Mouse (Mus musculus): Measurements from ENCODE around the gene Myo1a. TPM values are rescaled to one million over a fixed set of nuclear protein-coding genes. Genes with fewer than 3 reads are reported as not detected.

Myo1a gene
- total RNA-seq, 2 experiments from 2014 or later: not detected

GRCm38 (mm10) chr10:127674046-127674655, 30.8 kb upstream of the Myo1a start:
- ATAC-seq (replicated peaks; ENCODE audit: low FRiP score, poor library complexity, severe bottlenecking): no peak

- ATAC-seq (replicated peaks; ENCODE audit: low FRiP score, poor library complexity, severe bottlenecking): peak; percentile 76
Measured at GRCm38 (mm10) chr10:127674794-127675522, 30.0 kb upstream of the Myo1a start.

- ATAC-seq (replicated peaks; ENCODE audit: low FRiP score, poor library complexity, severe bottlenecking): no peak
Measured at GRCm38 (mm10) chr10:127675859-127676398, 29.0 kb upstream of the Myo1a start.

GRCm38 (mm10) chr10:127676691-127677548, 28.1 kb upstream of the Myo1a start:
- ATAC-seq (replicated peaks; ENCODE audit: low FRiP score, poor library complexity, severe bottlenecking): peak; percentile 88

GRCm38 (mm10) chr10:127677591-127678336, 27.2 kb upstream of the Myo1a start:
- peak; percentile 59 for ATAC-seq (replicated peaks; ENCODE audit: low FRiP score, poor library complexity, severe bottlenecking)

GRCm38 (mm10) chr10:127679208-127679607, 25.8 kb upstream of the Myo1a start:
- no peak for ATAC-seq (replicated peaks; ENCODE audit: low FRiP score, poor library complexity, severe bottlenecking)

GRCm38 (mm10) chr10:127679881-127680280, 25.1 kb upstream of the Myo1a start:
- no peak for ATAC-seq (replicated peaks; ENCODE audit: low FRiP score, poor library complexity, severe bottlenecking)

- no peak for ATAC-seq (replicated peaks; ENCODE audit: low FRiP score, poor library complexity, severe bottlenecking)
Measured at GRCm38 (mm10) chr10:127682886-127683285, 22.1 kb upstream of the Myo1a start.

GRCm38 (mm10) chr10:127691053-127691452, 13.9 kb upstream of the Myo1a start:
- ATAC-seq (replicated peaks; ENCODE audit: low FRiP score, poor library complexity, severe bottlenecking): no peak

- ATAC-seq (replicated peaks; ENCODE audit: low FRiP score, poor library complexity, severe bottlenecking): peak; percentile 78
Measured at GRCm38 (mm10) chr10:127694636-127695035, 10.3 kb upstream of the Myo1a start.

GRCm38 (mm10) chr10:127695775-127696174, 9.2 kb upstream of the Myo1a start:
- ATAC-seq (replicated peaks; ENCODE audit: low FRiP score, poor library complexity, severe bottlenecking): no peak

- no peak for ATAC-seq (replicated peaks; ENCODE audit: low FRiP score, poor library complexity, severe bottlenecking)
Measured at GRCm38 (mm10) chr10:127698966-127699365, 6.0 kb upstream of the Myo1a start.

GRCm38 (mm10) chr10:127703299-127703698, 1.7 kb upstream of the Myo1a start:
- ATAC-seq (replicated peaks; ENCODE audit: low FRiP score, poor library complexity, severe bottlenecking): no peak

- no peak for ATAC-seq (replicated peaks; ENCODE audit: low FRiP score, poor library complexity, severe bottlenecking)
Measured at GRCm38 (mm10) chr10:127704293-127704692, 677 bp upstream of the Myo1a start.

GRCm38 (mm10) chr10:127705783-127706182, 813 bp downstream of the Myo1a start:
- ATAC-seq (replicated peaks; ENCODE audit: low FRiP score, poor library complexity, severe bottlenecking): no peak

- ATAC-seq (replicated peaks; ENCODE audit: low FRiP score, poor library complexity, severe bottlenecking): no peak
Measured at GRCm38 (mm10) chr10:127707721-127708120, 2.8 kb downstream of the Myo1a start.

- ATAC-seq (replicated peaks; ENCODE audit: low FRiP score, poor library complexity, severe bottlenecking): no peak
Measured at GRCm38 (mm10) chr10:127708850-127709370, 3.9 kb downstream of the Myo1a start.

GRCm38 (mm10) chr10:127710331-127710730, 5.4 kb downstream of the Myo1a start:
- no peak for ATAC-seq (replicated peaks; ENCODE audit: low FRiP score, poor library complexity, severe bottlenecking)

- ATAC-seq (replicated peaks; ENCODE audit: low FRiP score, poor library complexity, severe bottlenecking): no peak
Measured at GRCm38 (mm10) chr10:127712736-127713135, 7.8 kb downstream of the Myo1a start.

All from erythroblast, adult 5-6 weeks (primary cell).